Mouse (Mus musculus) neural tube, embryonic 11.5 days (tissue): ENCODE data around the gene AU040320. TPM values are rescaled to one million over a fixed set of nuclear protein-coding genes. Genes with fewer than 3 reads are reported as not detected.

Experiments
- ATAC-seq: fragments of 200-750 bp; cut with Nextera tagmentation; 2 replicates; pipeline ENCODE4 v1.8.0; 2017; ENCODE audit warnings: moderate number of reproducible peaks, mild to moderate bottlenecking, moderate TSS enrichment, moderate library complexity; ENCODE audit not compliant: insufficient read depth, low FRiP score, low TSS enrichment
- DNase-seq: peaks from one replicate; pipeline ENCODE4 v3.0.0-alpha.2; 2015; ENCODE audit warnings: low spot score
- H3K27ac ChIP-seq: fragments of 300-500 bp; sonication (generic); 2 replicates; pipeline ENCODE4 v1.5.1; 2014; ENCODE audit warnings: low read depth, mild to moderate bottlenecking, low read length
- H3K27me3 ChIP-seq: fragments of 300-500 bp; sonication (generic); 2 replicates; pipeline ENCODE4 v1.6.1; 2014; ENCODE audit warnings: mild to moderate bottlenecking, low read length, mixed read lengths; ENCODE audit not compliant: control insufficient read depth, insufficient read depth
- H3K36me3 ChIP-seq: fragments of 300-500 bp; sonication (generic); 2 replicates; pipeline ENCODE4 v1.6.1; 2014; ENCODE audit warnings: mild to moderate bottlenecking, low read length, moderate library complexity, mixed read lengths; ENCODE audit not compliant: control insufficient read depth, insufficient read depth
- H3K4me1 ChIP-seq: fragments of 300-500 bp; sonication (generic); 2 replicates; pipeline ENCODE4 v1.6.1; 2014; ENCODE audit warnings: low read length, mixed read lengths; ENCODE audit not compliant: control insufficient read depth, insufficient read depth
- H3K4me2 ChIP-seq: fragments of 300-500 bp; sonication (generic); 2 replicates; pipeline ENCODE4 v1.6.1; 2014; ENCODE audit warnings: low read depth, mild to moderate bottlenecking, moderate library complexity
- H3K4me3 ChIP-seq: fragments of 300-500 bp; sonication (generic); 2 replicates; pipeline ENCODE4 v1.5.1; 2014; ENCODE audit warnings: low read depth, low read length
- H3K9ac ChIP-seq: fragments of 300-500 bp; sonication (generic); 2 replicates; pipeline ENCODE4 v1.6.1; 2014; ENCODE audit warnings: mild to moderate bottlenecking, low read length
- H3K9me3 ChIP-seq: fragments of 300-500 bp; sonication (generic); 2 replicates; pipeline ENCODE4 v1.6.1; 2016; ENCODE audit warnings: low read length; ENCODE audit not compliant: control insufficient read depth
- WGBS: fragments of 180-500 bp; shearing (Covaris S2); extraction: QIAGEN DNeasy Blood & Tissue Kit; methylation state at CpG from one replicate; pipeline ENCODE4 v1.1.7; 2014; 5-methylcytosine and 5-hydroxymethylcytosine counted together
- polyA plus RNA-seq: library from polyadenylated mRNA; unstranded; fragments of >200 nt; fragmentation: Nextera tagmentation; extraction: Ambion mirVana; gene quantifications from 2 replicates; pipeline ENCODE4 v1.2.1, GENCODE M21; 2014

Gene AU040320
- polyA plus RNA-seq, 1 experiment from 2014 or later, result 32.4 TPM

DNA sequence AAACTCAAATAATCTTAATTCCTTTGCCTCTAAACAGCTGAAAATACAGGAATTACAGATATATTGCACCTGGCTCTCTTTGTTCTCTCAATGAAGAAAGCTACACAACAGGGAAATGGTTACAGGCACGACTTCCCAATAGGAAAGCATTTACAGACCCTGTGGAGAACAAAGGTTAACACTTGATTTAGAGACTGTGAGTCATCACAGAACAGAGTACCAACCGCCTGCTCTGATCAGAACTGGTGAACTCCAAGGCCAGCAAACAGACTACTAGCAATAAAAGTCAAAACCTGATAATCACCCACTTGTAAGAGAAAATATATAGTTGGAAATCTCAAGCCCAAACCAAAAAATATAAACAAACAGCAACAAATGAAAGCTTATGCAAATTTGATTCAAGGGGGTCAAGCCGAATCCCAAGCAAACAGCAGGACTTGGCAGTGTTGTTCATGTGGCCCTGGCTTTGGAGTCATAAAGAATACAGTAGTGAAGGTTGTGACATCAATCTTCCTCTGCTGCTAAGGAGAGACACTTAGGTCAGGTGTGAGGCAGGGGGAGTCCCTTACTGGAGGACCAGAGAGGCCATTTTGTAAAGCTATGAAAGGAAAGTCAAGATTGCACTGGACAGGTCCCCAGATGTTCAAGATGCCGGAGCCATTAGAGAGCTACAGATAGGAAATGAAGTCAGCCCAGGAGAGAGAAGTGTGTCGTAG is 126.4 kb downstream of the AU040320 start:
- H3K4me1 ChIP-seq, result no peaks in the 10 kb centered on the region
- no peak overlapping the region for H3K4me2 ChIP-seq
- no peak for ATAC-seq
- WGBS, result 83% methylated on average over 5 of the region's 5 CpGs
- DNase-seq, result no peak
- H3K36me3 ChIP-seq, result peaks cover 7% of the 10 kb centered on the region
- H3K4me3 ChIP-seq, result no peak overlapping the region
- no peak overlapping the region for H3K9ac ChIP-seq
- H3K9me3 ChIP-seq, result no peaks in the 10 kb centered on the region
- H3K27me3 ChIP-seq, result no peaks in the 10 kb centered on the region
- H3K27ac ChIP-seq, result no peak overlapping the region

DNA sequence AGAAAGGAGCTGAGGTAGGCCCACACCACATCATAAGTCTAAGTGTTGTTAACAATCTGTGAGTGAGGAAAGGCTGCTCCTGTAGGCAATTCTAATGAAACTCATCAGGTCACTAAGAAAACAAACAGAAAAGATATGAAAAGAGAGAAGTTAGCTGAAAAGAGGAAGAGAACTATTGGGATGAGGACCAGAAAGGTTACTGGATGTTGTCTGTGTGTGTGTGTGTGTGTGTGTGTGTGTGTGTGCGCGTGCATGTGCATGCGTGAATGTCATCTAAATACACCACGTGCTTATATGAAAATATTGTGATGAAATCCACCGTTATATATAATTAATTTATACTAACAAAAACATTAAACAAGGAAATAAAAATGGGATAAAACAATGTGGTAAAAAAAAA is 130.3 kb downstream of the AU040320 start:
- H3K9me3 ChIP-seq, result no peaks in the 10 kb centered on the region
- H3K4me3 ChIP-seq, result no peak overlapping the region
- H3K27ac ChIP-seq, result no peak overlapping the region
- WGBS, result 98% methylated on average over 5 of the region's 5 CpGs
- DNase-seq (no peak), ATAC-seq (no peak)
- H3K4me1 ChIP-seq, result no peaks in the 10 kb centered on the region
- no peak overlapping the region for H3K4me2 ChIP-seq
- H3K27me3 ChIP-seq, result no peaks in the 10 kb centered on the region
- H3K9ac ChIP-seq, result no peak overlapping the region
- peaks cover 5% of the 10 kb centered on the region for H3K36me3 ChIP-seq

DNA sequence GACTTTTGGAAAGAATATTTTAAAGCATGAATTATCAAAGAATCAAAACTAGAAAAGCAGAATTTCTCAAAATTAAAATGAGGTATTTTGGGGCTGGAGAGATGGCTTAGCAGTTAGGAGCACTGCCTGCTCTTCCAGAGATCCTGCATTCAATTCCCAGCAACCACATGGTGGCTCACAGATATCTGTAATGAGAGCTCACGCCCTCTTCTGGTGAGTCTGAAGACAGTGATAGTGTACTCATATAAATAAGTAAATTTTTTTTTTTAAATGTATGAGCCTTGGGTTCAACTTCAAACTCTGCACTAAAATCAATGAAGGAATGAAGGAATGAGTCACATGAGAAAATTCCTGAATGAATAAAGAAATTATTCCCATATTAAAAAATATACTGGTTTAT is 132.6 kb downstream of the AU040320 start:
- Histone ChIP-seq H3K9me3 (no peaks in the 10 kb centered on the region), H3K4me1 (no peaks in the 10 kb centered on the region), H3K4me2 (no peak overlapping the region), H3K27ac (no peak overlapping the region), H3K4me3 (no peak overlapping the region), H3K27me3 (no peaks in the 10 kb centered on the region), H3K9ac (no peak overlapping the region), H3K36me3 (peaks cover 12% of the 10 kb centered on the region; the same call in 1 of the 2 replicates)
- DNase-seq (no peak), ATAC-seq (no peak)
- 67% methylated on average over 1 of the region's 1 CpGs for WGBS

DNA sequence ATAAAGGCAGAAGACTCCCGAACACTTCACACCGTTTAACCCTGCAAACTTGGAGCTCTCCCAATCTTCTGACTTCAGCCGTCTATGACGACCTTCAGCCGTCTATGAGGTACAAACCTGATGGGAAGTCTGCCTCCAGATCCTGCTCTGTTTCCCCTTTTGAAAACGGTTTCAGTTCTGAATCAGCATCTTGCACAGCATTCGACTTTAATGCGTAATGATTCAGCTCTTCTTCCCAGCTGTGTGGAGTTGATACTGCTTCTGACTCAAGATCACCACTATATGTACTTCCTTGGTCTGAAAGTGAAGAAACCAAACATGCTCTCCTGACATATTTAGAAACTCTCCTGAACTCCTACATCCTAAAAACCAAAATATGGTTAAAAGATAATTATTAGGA is 136.5 kb downstream of the AU040320 start:
- H3K27ac ChIP-seq, result no peak overlapping the region
- no peaks in the 10 kb centered on the region for H3K4me1 ChIP-seq
- no peak for DNase-seq
- H3K9ac ChIP-seq, result no peak overlapping the region
- no peaks in the 10 kb centered on the region for H3K27me3 ChIP-seq
- no peaks in the 10 kb centered on the region for H3K9me3 ChIP-seq
- H3K36me3 ChIP-seq, result peaks cover 15% of the 10 kb centered on the region
- ATAC-seq, result no peak
- H3K4me2 ChIP-seq, result no peak overlapping the region
- 96% methylated on average over 8 of the region's 8 CpGs for WGBS
- H3K4me3 ChIP-seq, result no peak overlapping the region

Other genes with a start within 250 kb of the AU040320 start
- gene Ago4, start 220.1 kb upstream of the AU040320 start, polyA plus RNA-seq, result 3.4 TPM in 2 replicates
- gene Clspn, start 196.6 kb upstream of the AU040320 start, polyA plus RNA-seq, result 37.9 and 43.6 TPM in 2 replicates
- gene 5730409E04Rik, start 143.7 kb upstream of the AU040320 start, polyA plus RNA-seq, result 1.8 and 1.9 TPM in 2 replicates
- gene Psmb2, start 75.9 kb upstream of the AU040320 start, polyA plus RNA-seq, result 529 and 539 TPM in 2 replicates
- gene Tfap2e, start 17.3 kb upstream of the AU040320 start, polyA plus RNA-seq, result 0.11 TPM in 2 replicates
- 39.8 and 41.9 TPM in 2 replicates for gene Ncdn, start 106 bp upstream of the AU040320 start, polyA plus RNA-seq
- gene Zmym4, start 214.6 kb downstream of the AU040320 start, polyA plus RNA-seq, result 24.2 and 30.4 TPM in 2 replicates